Mouse (Mus musculus) forebrain, postnatal 0 days (tissue): ENCODE results near the gene Trex2. TPM values are rescaled to one million over a fixed set of nuclear protein-coding genes. Genes with fewer than 3 reads are reported as not detected.

Experiments used
- ATAC-seq: fragments of 200-750 bp; cut with Nextera tagmentation; 2 replicates; pipeline ENCODE4 v1.8.0; 2017; ENCODE audit warnings: mild to moderate bottlenecking, moderate library complexity
- DNase-seq: peaks from one replicate; pipeline ENCODE4 v3.0.0-alpha.2; 2015
- H3K27ac ChIP-seq: fragments of 300-500 bp; sonication (generic); 2 replicates; pipeline ENCODE4 v1.5.1; 2014; ENCODE audit warnings: low read depth, mild to moderate bottlenecking, antibody characterized with exemption, low read length, moderate library complexity, mixed read lengths
- H3K27me3 ChIP-seq: fragments of 300-500 bp; sonication (generic); 2 replicates; pipeline ENCODE4 v1.6.1; 2014; ENCODE audit warnings: mild to moderate bottlenecking, low read length, mixed read lengths; ENCODE audit not compliant: insufficient read depth
- H3K36me3 ChIP-seq: fragments of 300-500 bp; sonication (generic); 2 replicates; pipeline ENCODE4 v1.6.1; 2014; ENCODE audit warnings: mild to moderate bottlenecking, moderate library complexity; ENCODE audit not compliant: insufficient read depth
- H3K4me1 ChIP-seq: fragments of 300-500 bp; sonication (generic); 2 replicates; pipeline ENCODE4 v1.6.1; 2014; ENCODE audit warnings: antibody characterized with exemption; ENCODE audit not compliant: insufficient read depth
- H3K4me2 ChIP-seq: fragments of 300-500 bp; sonication (generic); 2 replicates; pipeline ENCODE4 v1.6.1; 2014; ENCODE audit warnings: low read depth, mild to moderate bottlenecking, moderate library complexity
- H3K4me3 ChIP-seq: fragments of 300-500 bp; sonication (generic); 2 replicates; pipeline ENCODE4 v1.5.1; 2014; ENCODE audit warnings: low read depth, low read length, mixed read lengths
- H3K9ac ChIP-seq: fragments of 300-500 bp; sonication (generic); 2 replicates; pipeline ENCODE4 v1.6.1; 2014; ENCODE audit warnings: mild to moderate bottlenecking
- H3K9me3 ChIP-seq: fragments of 300-500 bp; sonication (generic); 2 replicates; pipeline ENCODE4 v1.6.1; 2016; ENCODE audit warnings: low read length
- CTCF ChIP-seq: sonication (generic); IDR thresholded peaks from 2 replicates; pipeline ENCODE4 v1.5.1; 2016; ENCODE audit warnings: antibody characterized with exemption, control low read depth, low read depth
- WGBS: fragments of 180-500 bp; shearing (Covaris S2); extraction: QIAGEN DNeasy Blood & Tissue Kit; methylation state at CpG from one replicate; pipeline ENCODE4 v1.1.7; 2014; 5-methylcytosine and 5-hydroxymethylcytosine counted together
- polyA plus RNA-seq: library from polyadenylated mRNA; unstranded; fragments of >200 nt; fragmentation: Nextera tagmentation; extraction: Ambion mirVana; gene quantifications from 2 replicates; pipeline ENCODE4 v1.2.1, GENCODE M21; 2015
- total RNA-seq: library from RNA; depleted of rRNA; stranded (reverse); fragments of >200 nt; gene quantifications from 2 replicates; pipeline ENCODE4 v1.2.3, GENCODE M21; 2014; rRNA removed

Trex2 gene
- total and polyA plus RNA-seq, 2 experiments from 2014 or later = not detected

- Histone ChIP-seq H3K27me3 (no peaks in the 10 kb centered on the region), H3K4me3 (no peak overlapping the region), H3K9ac (no peak overlapping the region), H3K36me3 (no peaks in the 10 kb centered on the region), H3K4me1 (no peaks in the 10 kb centered on the region), H3K9me3 (no peaks in the 10 kb centered on the region), H3K4me2 (no peak overlapping the region), H3K27ac (no peak overlapping the region)
- ATAC-seq (no peak), DNase-seq (no peak)
- WGBS = 85% methylated on average over 4 of the region's 4 CpGs
- no peak for TF ChIP-seq CTCF
Measured at GRCm38 (mm10) chrX:73391481-73391880, 43.7 kb downstream of the Trex2 start.

- Histone ChIP-seq H3K4me2 (no peak overlapping the region), H3K9me3 (no peaks in the 10 kb centered on the region), H3K27me3 (no peaks in the 10 kb centered on the region), H3K4me3 (no peak overlapping the region), H3K4me1 (no peaks in the 10 kb centered on the region), H3K27ac (no peak overlapping the region; the same call in 1 of the 2 replicates), H3K36me3 (no peaks in the 10 kb centered on the region), H3K9ac (no peak overlapping the region)
- no peak for TF ChIP-seq CTCF
- 19% methylated on average over 1 of the region's 1 CpGs for WGBS
- ATAC-seq (no peak), DNase-seq (no peak)
Measured at GRCm38 (mm10) chrX:73384924-73385323, 50.2 kb downstream of the Trex2 start.

- WGBS = 60% methylated on average over 6 of the region's 6 CpGs
- H3K27ac ChIP-seq = no peak overlapping the region; the same call in 1 of the 2 replicates
- H3K4me2 ChIP-seq = no peak overlapping the region
- TF ChIP-seq CTCF = no peak
- H3K4me1 ChIP-seq = no peaks in the 10 kb centered on the region
- H3K27me3 ChIP-seq = no peaks in the 10 kb centered on the region
- no peaks in the 10 kb centered on the region for H3K36me3 ChIP-seq
- ATAC-seq (peak; percentile 86), DNase-seq (peak; percentile 29)
- no peaks in the 10 kb centered on the region for H3K9me3 ChIP-seq
- no peak overlapping the region for H3K9ac ChIP-seq
- H3K4me3 ChIP-seq = no peak overlapping the region
Measured at GRCm38 (mm10) chrX:73384419-73384818, 50.7 kb downstream of the Trex2 start.

Other genes with a start within 250 kb of the Trex2 start
- 4.9 and 5.3 TPM in 2 replicates for gene Xlr3b, start 243.1 kb downstream of the Trex2 start, total RNA-seq
- gene Xlr3b, start 243.1 kb downstream of the Trex2 start, polyA plus RNA-seq = 5.1 and 10.8 TPM in 2 replicates
- gene Xlr4b, start 221.0 kb downstream of the Trex2 start, total RNA-seq = 0.31 TPM in 1 of 2 replicates, not detected in the other
- 0.17 and 0.79 TPM in 2 replicates for gene Xlr4b, start 221.0 kb downstream of the Trex2 start, polyA plus RNA-seq
- 20.5 and 23.7 TPM in 2 replicates for gene F8a, start 207.1 kb downstream of the Trex2 start, total RNA-seq
- 33.0 and 34.3 TPM in 2 replicates for gene F8a, start 207.1 kb downstream of the Trex2 start, polyA plus RNA-seq
- not detected in 2 replicates for gene Xlr4c, start 192.2 kb downstream of the Trex2 start, total RNA-seq
- gene Xlr4c, start 192.2 kb downstream of the Trex2 start, polyA plus RNA-seq = 0.35 TPM in 1 of 2 replicates, not detected in the other
- gene Xlr3c, start 170.0 kb downstream of the Trex2 start, total RNA-seq = not detected in 2 replicates
- gene Xlr3c, start 170.0 kb downstream of the Trex2 start, polyA plus RNA-seq = 0.11 TPM in 1 of 2 replicates, not detected in the other
- not detected in 2 replicates for gene Xlr5a, start 142.4 kb downstream of the Trex2 start, total RNA-seq
- not detected in 2 replicates for gene Xlr5a, start 142.4 kb downstream of the Trex2 start, polyA plus RNA-seq
- not detected in 2 replicates for gene Xlr5c, start 142.4 kb downstream of the Trex2 start, total RNA-seq
- not detected in 2 replicates for gene Xlr5c, start 142.4 kb downstream of the Trex2 start, polyA plus RNA-seq
- gene Gm45015, start 98.5 kb downstream of the Trex2 start, total RNA-seq = not detected in 2 replicates
- gene Gm45015, start 98.5 kb downstream of the Trex2 start, polyA plus RNA-seq = not detected in 2 replicates
- 24.6 and 32.3 TPM in 2 replicates for gene Zfp275, start 92.7 kb downstream of the Trex2 start, total RNA-seq
- 3.7 and 5.2 TPM in 2 replicates for gene Zfp275, start 92.7 kb downstream of the Trex2 start, polyA plus RNA-seq
- 0.19 TPM in 1 of 2 replicates, not detected in the other for gene Gm18336, start 36.6 kb downstream of the Trex2 start, total RNA-seq
- gene Gm18336, start 36.6 kb downstream of the Trex2 start, polyA plus RNA-seq = 0.07 TPM in 1 of 2 replicates, not detected in the other
- 2.3 and 4.0 TPM in 2 replicates for gene Zfp92, start 24.2 kb downstream of the Trex2 start, total RNA-seq
- 0.54 and 0.80 TPM in 2 replicates for gene Zfp92, start 24.2 kb downstream of the Trex2 start, polyA plus RNA-seq
- gene Haus7, start 23.7 kb upstream of the Trex2 start, total RNA-seq = 25.3 and 33.2 TPM in 2 replicates
- 50.3 and 60.8 TPM in 2 replicates for gene Haus7, start 23.7 kb upstream of the Trex2 start, polyA plus RNA-seq
- gene Bgn, start 48.3 kb upstream of the Trex2 start, total RNA-seq = 24.8 and 39.7 TPM in 2 replicates
- gene Bgn, start 48.3 kb upstream of the Trex2 start, polyA plus RNA-seq = 17.7 and 18.3 TPM in 2 replicates
- 21.4 and 26.0 TPM in 2 replicates for gene Atp2b3, start 67.7 kb upstream of the Trex2 start, total RNA-seq
- 3.9 and 5.5 TPM in 2 replicates for gene Atp2b3, start 67.7 kb upstream of the Trex2 start, polyA plus RNA-seq
- gene Dusp9, start 204.1 kb upstream of the Trex2 start, total RNA-seq = 0.19 and 0.92 TPM in 2 replicates
- 0.23 and 0.28 TPM in 2 replicates for gene Dusp9, start 204.1 kb upstream of the Trex2 start, polyA plus RNA-seq
- 104 and 117 TPM in 2 replicates for gene Pnck, start 224.8 kb upstream of the Trex2 start, total RNA-seq
- gene Pnck, start 224.8 kb upstream of the Trex2 start, polyA plus RNA-seq = 136 and 145 TPM in 2 replicates
- 39.5 and 45.4 TPM in 2 replicates for gene Slc6a8, start 237.8 kb upstream of the Trex2 start, total RNA-seq
- 3.9 and 5.8 TPM in 2 replicates for gene Slc6a8, start 237.8 kb upstream of the Trex2 start, polyA plus RNA-seq